Mouse (Mus musculus) heart, embryonic 14.5 days (tissue): ENCODE results near the gene Bola2. TPM values are rescaled to one million over a fixed set of nuclear protein-coding genes. Genes with fewer than 3 reads are reported as not detected.

Experiments used
- ATAC-seq: fragments of 200-750 bp; cut with Nextera tagmentation; 2 replicates; pipeline ENCODE4 v1.8.0; 2017; ENCODE audit warnings: low read depth, moderate TSS enrichment; ENCODE audit not compliant: insufficient number of reproducible peaks, insufficient read depth, low FRiP score
- H3K27ac ChIP-seq, 2 experiments: fragments of 200-500 bp in 1 of 2; fragments of 300-500 bp in 1 of 2; sonication (generic) in 1 of 2; replicated peaks in 1 of 2; 2 replicates each; pipeline ENCODE4 v1.5.1; 2012 to 2014; ENCODE audit warnings: low read depth in 2 of 2, low read length in 2 of 2, control low read depth in 1 of 2, mild to moderate bottlenecking in 1 of 2, mixed read lengths in 1 of 2; ENCODE audit not compliant: control insufficient read depth in 1 of 2, insufficient read depth in 1 of 2
- H3K27me3 ChIP-seq: fragments of 300-500 bp; sonication (generic); 2 replicates; pipeline ENCODE4 v1.6.1; 2014; ENCODE audit warnings: mild to moderate bottlenecking, low read length, control low read depth; ENCODE audit not compliant: control insufficient read depth, insufficient read depth
- H3K36me3 ChIP-seq: fragments of 300-500 bp; sonication (generic); 2 replicates; pipeline ENCODE4 v1.6.1; 2014; ENCODE audit warnings: mild to moderate bottlenecking, control low read depth, low read length, mixed read lengths; ENCODE audit not compliant: control insufficient read depth, insufficient read depth
- H3K4me1 ChIP-seq, 2 experiments: fragments of 200-500 bp in 1 of 2; fragments of 300-500 bp in 1 of 2; sonication (generic) in 1 of 2; 2 replicates each; pipeline ENCODE4 v1.6.1; 2012 to 2014; ENCODE audit warnings: low read length in 2 of 2, control low read depth in 1 of 2, mixed read lengths in 1 of 2; ENCODE audit not compliant: control insufficient read depth in 2 of 2, insufficient read depth in 2 of 2
- H3K4me2 ChIP-seq: fragments of 300-500 bp; sonication (generic); 2 replicates; pipeline ENCODE4 v1.6.1; 2014; ENCODE audit warnings: mild to moderate bottlenecking, low read length
- H3K4me3 ChIP-seq, 2 experiments: fragments of 200-500 bp in 1 of 2; fragments of 300-500 bp in 1 of 2; sonication (generic) in 1 of 2; 2 replicates each; pipeline ENCODE4 v1.5.1; 2012 to 2014; ENCODE audit warnings: low read length in 2 of 2, mild to moderate bottlenecking in 2 of 2, control low read depth in 1 of 2, low read depth in 1 of 2, moderate library complexity in 1 of 2; ENCODE audit not compliant: control insufficient read depth in 1 of 2, insufficient read depth in 1 of 2
- H3K9ac ChIP-seq: fragments of 300-500 bp; sonication (generic); 2 replicates; pipeline ENCODE4 v1.6.1; 2014; ENCODE audit warnings: mild to moderate bottlenecking, low read length
- H3K9me3 ChIP-seq: fragments of 300-500 bp; sonication (generic); 2 replicates; pipeline ENCODE4 v1.6.1; 2016; ENCODE audit warnings: low read length, control low read depth; ENCODE audit not compliant: control insufficient read depth
- WGBS: fragments of 180-500 bp; shearing (Covaris S2); extraction: QIAGEN DNeasy Blood & Tissue Kit; methylation state at CpG from one replicate; pipeline ENCODE4 v1.1.7; 2014; 5-methylcytosine and 5-hydroxymethylcytosine counted together
- polyA plus RNA-seq: library from polyadenylated mRNA; unstranded; fragments of >200 nt; fragmentation: Nextera tagmentation; extraction: Ambion mirVana; gene quantifications from 2 replicates; pipeline ENCODE4 v1.2.1, GENCODE M21; 2014

The Bola2 gene
- 91.7 and 102 TPM in 2 replicates for polyA plus RNA-seq

GRCm38 (mm10) chr7:126695210-126695611, at the start of gene Bola2:
Bola2 (plus strand) TSS chr7:126695401.
- Histone ChIP-seq H3K9me3 (no peaks in the 10 kb centered on the region), H3K9ac (peak within 1 kb of the TSS; percentile 92), H3K27me3 (no peaks in the 10 kb centered on the region), H3K4me1 (peaks cover 10 to 15% of the 10 kb centered on the region in 2 experiments), H3K36me3 (peaks cover 22% of the 10 kb centered on the region), H3K4me3 (peak within 1 kb of the TSS; percentile 77 to 84), H3K27ac (peak within 1 kb of the TSS; percentile 93 to 97), H3K4me2 (peak within 1 kb of the TSS; percentile 87)
- under 1% methylated on average over 31 of the region's 31 CpGs for WGBS
- peak; percentile 67 for ATAC-seq

- H3K4me2 ChIP-seq, result no peak overlapping the region
- no peaks in the 10 kb centered on the region for H3K36me3 ChIP-seq
- H3K9me3 ChIP-seq, result no peaks in the 10 kb centered on the region
- H3K27ac ChIP-seq, result no peak overlapping the region
- 56% methylated on average over 5 of the region's 5 CpGs for WGBS
- H3K4me3 ChIP-seq, result no peak overlapping the region
- no peaks in the 10 kb centered on the region for H3K27me3 ChIP-seq
- H3K4me1 ChIP-seq, result peaks cover 0 to 12% of the 10 kb centered on the region in 2 experiments; a peak in 2 of 4 replicates
- no peak for ATAC-seq
- H3K9ac ChIP-seq, result no peak overlapping the region
These were observed 49.5 kb upstream of the Bola2 start for GRCm38 (mm10) chr7:126645708-126646107.

DNA sequence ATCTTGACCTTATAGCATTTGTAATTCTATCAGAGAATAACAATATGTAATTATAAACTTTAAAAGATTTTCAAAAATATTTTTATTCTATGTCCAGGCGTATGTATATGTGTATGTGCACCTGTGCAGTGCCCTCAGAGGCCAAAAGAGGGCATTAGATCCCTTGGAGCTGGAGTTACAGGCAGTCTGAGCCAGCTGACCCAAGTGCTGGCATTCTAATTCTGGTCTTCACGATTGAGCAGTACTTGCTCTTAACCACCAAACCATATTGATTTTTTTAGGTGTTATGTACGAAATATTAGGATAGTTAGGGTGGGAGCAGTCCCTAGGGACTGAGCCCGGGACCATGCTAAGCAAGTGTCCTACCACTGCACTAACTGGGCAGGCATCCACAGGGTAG, 46.7 kb upstream of the Bola2 start:
- no peaks in the 10 kb centered on the region for H3K36me3 ChIP-seq
- no peak overlapping the region for H3K27ac ChIP-seq
- H3K9me3 ChIP-seq, result no peaks in the 10 kb centered on the region
- peaks cover 0 to 12% of the 10 kb centered on the region in 2 experiments; a peak in 2 of 4 replicates for H3K4me1 ChIP-seq
- WGBS, result 78% methylated on average over 4 of the region's 4 CpGs
- no peak for ATAC-seq
- peak overlapping the region in 1 of 2 experiments; percentile 54; a peak in 1 of 4 replicates for H3K4me3 ChIP-seq
- peak overlapping the region; percentile 87 for H3K4me2 ChIP-seq
- no peaks in the 10 kb centered on the region for H3K27me3 ChIP-seq
- no peak overlapping the region for H3K9ac ChIP-seq

DNA sequence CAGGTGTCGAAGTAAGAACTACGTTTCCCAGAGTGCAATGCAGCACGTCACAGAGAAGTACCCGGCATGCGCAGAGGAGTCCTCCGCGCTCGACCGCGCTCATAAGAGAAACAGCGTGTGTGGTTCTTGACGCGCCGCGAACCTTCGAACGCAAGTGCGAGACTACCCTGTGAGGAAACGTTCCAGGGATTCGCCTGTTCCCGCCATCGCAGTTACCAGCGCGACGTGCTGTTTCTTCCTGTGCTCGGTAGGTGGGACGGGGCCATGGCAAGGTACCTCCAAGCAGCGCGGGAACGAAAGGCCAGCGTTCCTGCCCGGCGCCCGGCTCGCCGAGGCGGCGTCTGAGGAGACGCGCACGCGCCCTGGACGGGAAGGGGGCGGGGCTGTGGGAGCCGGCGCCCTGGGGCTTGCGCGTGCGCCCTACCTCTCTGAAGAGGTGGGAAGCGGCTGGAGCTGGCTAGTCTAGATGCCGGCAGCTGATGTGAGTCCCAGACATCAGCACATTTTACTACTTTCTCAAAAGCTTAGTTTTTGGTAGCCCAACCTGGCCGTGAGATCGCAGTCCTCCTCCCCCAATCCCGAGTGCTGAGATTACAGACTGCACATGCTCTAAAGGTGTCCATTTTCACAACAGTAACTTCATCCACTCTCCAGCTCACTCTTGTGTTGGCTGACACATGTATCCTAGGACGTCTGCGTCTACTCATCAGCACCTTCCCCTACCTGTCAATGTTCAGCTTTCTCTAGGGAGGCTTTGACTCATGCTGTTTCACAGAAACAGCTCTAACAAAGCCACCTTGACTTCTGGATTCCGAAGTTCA, 45.8 kb upstream of the Bola2 start, which contains the start of gene Sgf29:
Gene Sgf29, plus strand, starts transcription at position 79 of the 821 bp plus-strand sequence.
- Histone ChIP-seq H3K9me3 (no peaks in the 10 kb centered on the region), H3K27me3 (no peaks in the 10 kb centered on the region), H3K4me3 (peak within 1 kb of the TSS; percentile 54 to 72), H3K4me2 (peak within 1 kb of the TSS; percentile 87), H3K27ac (peak within 1 kb of the TSS; percentile 88 to 95), H3K4me1 (peaks cover 0 to 12% of the 10 kb centered on the region in 2 experiments; a peak in 2 of 4 replicates), H3K9ac (peak within 1 kb of the TSS; percentile 68), H3K36me3 (no peaks in the 10 kb centered on the region)
- peak; percentile 96 for ATAC-seq
- under 1% methylated on average over 56 of the region's 57 CpGs for WGBS

DNA sequence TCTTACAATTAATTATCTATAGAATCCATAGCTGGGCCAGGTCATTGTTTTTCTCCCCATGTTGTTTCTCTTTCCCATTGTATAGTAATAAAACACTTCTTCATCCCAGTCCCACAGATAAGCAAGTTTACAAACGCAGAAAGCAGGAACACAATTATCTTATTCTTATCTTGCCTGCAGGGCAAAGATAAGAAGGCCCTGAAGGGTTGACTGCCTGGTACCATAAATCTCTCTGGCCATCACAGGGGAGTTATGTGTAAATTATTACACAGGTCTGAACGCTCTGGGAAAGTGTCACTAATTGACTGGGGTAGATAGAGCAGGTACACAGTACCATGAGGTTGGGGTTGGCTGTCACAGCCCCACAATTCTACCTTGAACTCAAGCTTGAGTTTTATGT, 44.3 kb upstream of the Bola2 start:
- no peaks in the 10 kb centered on the region for H3K36me3 ChIP-seq
- 52% methylated on average over 2 of the region's 2 CpGs for WGBS
- no peak for ATAC-seq
- no peak overlapping the region for H3K27ac ChIP-seq
- no peak overlapping the region for H3K4me3 ChIP-seq
- no peaks in the 10 kb centered on the region for H3K27me3 ChIP-seq
- H3K4me1 ChIP-seq, result peaks cover 0 to 12% of the 10 kb centered on the region in 2 experiments; a peak in 2 of 4 replicates
- no peak overlapping the region for H3K4me2 ChIP-seq
- no peak overlapping the region for H3K9ac ChIP-seq
- H3K9me3 ChIP-seq, result no peaks in the 10 kb centered on the region

GRCm38 (mm10) chr7:126653991-126654390, 41.2 kb upstream of the Bola2 start:
- Histone ChIP-seq H3K4me3 (no peak overlapping the region), H3K4me1 (peaks cover 0 to 7% of the 10 kb centered on the region in 2 experiments; a peak in 2 of 4 replicates), H3K36me3 (no peaks in the 10 kb centered on the region), H3K4me2 (no peak overlapping the region), H3K9ac (no peak overlapping the region), H3K27ac (no peak overlapping the region), H3K9me3 (no peaks in the 10 kb centered on the region), H3K27me3 (no peaks in the 10 kb centered on the region)
- ATAC-seq, result no peak
- 83% methylated on average over 2 of the region's 2 CpGs for WGBS

DNA sequence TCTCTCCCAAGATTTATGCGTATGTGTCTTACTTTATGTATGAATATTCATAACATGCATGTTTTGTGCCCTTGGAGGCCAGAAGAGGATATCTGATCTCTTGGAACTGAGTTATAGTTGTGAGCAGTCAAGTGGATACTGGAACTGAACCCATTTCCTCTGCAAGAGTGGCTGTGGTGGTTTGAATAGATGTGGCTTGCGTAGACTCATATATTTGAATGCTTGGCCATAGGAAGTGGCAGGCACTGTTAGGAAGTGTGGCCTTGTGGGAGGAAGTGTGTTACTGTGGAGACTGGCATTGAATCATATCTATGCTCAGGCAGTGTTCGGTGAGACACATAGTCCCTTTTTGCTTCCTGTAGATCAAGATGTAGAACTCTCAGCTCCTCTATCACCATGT, 39.5 kb upstream of the Bola2 start:
- Histone ChIP-seq H3K36me3 (no peaks in the 10 kb centered on the region), H3K27me3 (no peaks in the 10 kb centered on the region), H3K4me1 (no peaks in the 10 kb centered on the region), H3K9ac (no peak overlapping the region), H3K27ac (no peak overlapping the region), H3K9me3 (no peaks in the 10 kb centered on the region), H3K4me3 (no peak overlapping the region), H3K4me2 (no peak overlapping the region)
- 76% methylated on average over 3 of the region's 3 CpGs for WGBS
- no peak for ATAC-seq
